Mouse (Mus musculus): ENCODE measurements at regions not wholly inside any gene's neighbourhood (a gene's known extent, or its start where the extent isn't known, plus 50 kb on each side); places are given as distances from the start of the nearest gene placed in this dataset.

DNA sequence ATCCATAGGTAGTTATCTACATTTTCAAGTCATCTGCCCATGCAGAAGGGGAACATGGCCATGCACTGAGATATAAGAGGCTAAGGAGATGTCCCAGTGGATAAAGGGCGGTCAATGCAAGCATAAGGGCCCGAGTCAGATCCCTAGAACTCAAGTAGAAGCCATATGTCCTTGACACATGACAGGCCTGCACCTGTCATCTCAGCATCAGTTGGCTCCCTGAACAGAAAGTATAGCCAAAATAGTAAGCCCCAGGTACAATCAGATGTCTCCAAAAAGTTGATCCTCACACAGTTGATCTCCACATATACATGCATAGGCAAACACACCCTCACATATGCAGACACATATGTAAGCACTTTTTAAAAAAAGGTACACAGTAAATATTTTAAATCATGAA lies 152.0 kb downstream of the Cox18 start:
- Histone ChIP-seq H3K27ac (no peak overlapping the region), H3K9ac (no peak overlapping the region), H3K4me1 (replicated peaks) (no peaks in the 10 kb centered on the region), H3K4me3 (replicated peaks) (no peak overlapping the region), H3K4me2 (replicated peaks) (no peak overlapping the region), H3K9me3 (no peaks in the 10 kb centered on the region), H3K36me3 (no peaks in the 10 kb centered on the region), H3K27me3 (replicated peaks) (no peaks in the 10 kb centered on the region)
- no peak for ATAC-seq
- WGBS, result 89% methylated on average over 2 of the region's 2 CpGs

- Histone ChIP-seq H3K9me3 (no peaks in the 10 kb centered on the region), H3K4me2 (replicated peaks) (no peak overlapping the region), H3K36me3 (no peaks in the 10 kb centered on the region), H3K4me1 (replicated peaks) (no peaks in the 10 kb centered on the region), H3K27ac (no peak overlapping the region), H3K27me3 (replicated peaks) (no peaks in the 10 kb centered on the region), H3K4me3 (replicated peaks) (no peak overlapping the region), H3K9ac (no peak overlapping the region)
- ATAC-seq, result no peak
Observed at GRCm38 (mm10) chr5:90068601-90069000, 155.2 kb downstream of the Cox18 start.

DNA sequence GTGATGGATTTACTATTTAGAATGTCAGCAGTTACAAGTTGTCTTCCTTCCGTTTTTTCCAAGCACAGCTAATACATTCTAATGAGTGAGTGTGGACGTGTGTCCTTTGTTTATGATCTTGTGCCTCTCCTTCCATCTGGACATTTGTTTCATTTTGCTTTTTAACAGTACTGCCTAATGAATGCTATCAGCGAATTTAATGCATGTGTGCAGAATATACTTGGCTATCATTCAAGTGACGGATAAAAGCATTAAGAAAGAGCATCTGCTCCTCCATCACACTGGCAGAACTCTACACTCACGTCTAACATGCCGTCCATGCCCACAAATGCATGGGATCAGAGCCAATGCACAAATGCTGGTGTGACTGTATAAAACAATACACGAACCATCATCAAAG lies 156.0 kb downstream of the Cox18 start:
- Histone ChIP-seq H3K9ac (no peak overlapping the region), H3K9me3 (no peaks in the 10 kb centered on the region), H3K4me2 (replicated peaks) (no peak overlapping the region), H3K27me3 (replicated peaks) (no peaks in the 10 kb centered on the region), H3K4me3 (replicated peaks) (no peak overlapping the region), H3K36me3 (no peaks in the 10 kb centered on the region), H3K27ac (no peak overlapping the region), H3K4me1 (replicated peaks) (no peaks in the 10 kb centered on the region)
- no peak for ATAC-seq
- WGBS, result 48% methylated on average over 7 of the region's 7 CpGs

GRCm38 (mm10) chr5:90065884-90066615 lies 157.8 kb downstream of the Cox18 start:
- no peak overlapping the region for H3K27ac ChIP-seq
- H3K4me2 ChIP-seq (replicated peaks), result no peak overlapping the region
- H3K9me3 ChIP-seq, result no peaks in the 10 kb centered on the region
- no peak overlapping the region for H3K9ac ChIP-seq
- no peaks in the 10 kb centered on the region for H3K36me3 ChIP-seq
- H3K27me3 ChIP-seq (replicated peaks), result no peaks in the 10 kb centered on the region
- 59% methylated on average over 6 of the region's 6 CpGs for WGBS
- H3K4me1 ChIP-seq (replicated peaks), result no peaks in the 10 kb centered on the region
- H3K4me3 ChIP-seq (replicated peaks), result no peak overlapping the region
- no peak for ATAC-seq

DNA sequence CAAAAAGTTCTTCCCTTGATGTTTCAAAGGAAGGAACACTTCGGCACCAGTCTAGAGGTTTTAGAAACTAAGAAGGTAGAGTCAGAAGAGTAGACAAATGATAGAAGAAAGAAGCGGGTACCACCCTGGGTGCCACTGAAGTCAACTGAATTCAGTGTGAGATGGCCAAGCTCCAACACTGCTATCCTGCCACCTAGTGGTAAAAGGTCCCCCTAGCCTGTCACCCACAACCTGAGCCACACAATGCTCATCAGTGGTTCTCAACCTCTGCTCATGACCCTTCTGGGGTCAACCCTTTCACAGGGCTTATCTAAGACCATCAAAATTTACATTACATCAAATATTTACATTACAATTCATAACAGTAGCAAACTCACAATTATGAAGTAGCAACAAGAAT lies 168.1 kb downstream of the Cox18 start:
- no peak overlapping the region for H3K4me3 ChIP-seq (replicated peaks)
- no peaks in the 10 kb centered on the region for H3K27me3 ChIP-seq (replicated peaks)
- no peaks in the 10 kb centered on the region for H3K9me3 ChIP-seq

DNA sequence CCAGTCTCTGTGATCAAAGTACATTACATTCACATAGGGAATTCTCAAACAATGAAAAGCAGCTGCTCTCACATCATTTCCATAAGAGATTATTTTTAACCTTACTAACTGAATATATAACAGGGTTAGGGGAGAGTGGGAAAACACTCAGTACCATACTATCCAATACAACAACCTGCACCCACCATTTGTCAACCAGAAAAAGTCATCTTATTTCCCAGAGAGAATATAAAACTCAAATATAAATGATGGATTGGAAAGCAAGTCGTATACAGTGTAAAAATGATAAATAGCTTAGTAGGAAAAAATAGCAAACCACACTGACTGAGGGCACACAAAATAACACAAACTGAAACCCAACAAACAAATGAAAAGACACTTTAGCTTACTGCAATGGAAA lies 169.4 kb upstream of the Adamts3 start:
- Histone ChIP-seq H3K4me1 (replicated peaks) (no peaks in the 10 kb centered on the region), H3K4me3 (replicated peaks) (no peak overlapping the region), H3K27ac (no peak overlapping the region), H3K4me2 (replicated peaks) (no peak overlapping the region), H3K27me3 (replicated peaks) (no peaks in the 10 kb centered on the region), H3K36me3 (no peaks in the 10 kb centered on the region), H3K9ac (no peak overlapping the region), H3K9me3 (no peaks in the 10 kb centered on the region)
- 73% methylated on average over 1 of the region's 1 CpGs for WGBS
- ATAC-seq, result no peak

More for the DNA sequence above, 168.1 kb downstream of the Cox18 start:
- 79% methylated on average over 2 of the region's 2 CpGs for WGBS
- no peak for ATAC-seq
- no peaks in the 10 kb centered on the region for H3K4me1 ChIP-seq (replicated peaks)
- H3K4me2 ChIP-seq (replicated peaks), result no peak overlapping the region
- no peaks in the 10 kb centered on the region for H3K36me3 ChIP-seq
- no peak overlapping the region for H3K9ac ChIP-seq
- H3K27ac ChIP-seq, result no peak overlapping the region

DNA sequence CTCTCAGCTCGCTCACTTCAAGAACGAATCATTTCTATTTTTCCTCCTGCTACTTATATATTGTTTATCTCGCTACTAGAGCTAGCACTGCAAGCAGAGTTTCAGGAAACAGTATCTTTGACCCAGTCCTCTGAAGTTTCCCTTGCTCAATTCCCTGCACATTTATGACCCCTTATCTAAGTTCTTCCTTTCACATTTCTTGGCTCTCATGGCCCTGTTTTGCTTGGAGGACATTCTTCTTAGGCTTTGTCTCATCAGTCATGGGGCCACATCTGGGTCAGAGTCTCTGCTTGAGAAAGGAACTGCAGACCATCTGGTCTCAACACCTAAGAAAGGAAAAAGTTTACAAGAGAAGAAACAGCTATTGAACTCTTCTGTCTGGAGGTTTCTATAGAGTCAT lies 166.7 kb upstream of the Adamts3 start:
- H3K4me2 ChIP-seq (replicated peaks), result no peak overlapping the region
- H3K4me1 ChIP-seq (replicated peaks), result no peaks in the 10 kb centered on the region
- no peak overlapping the region for H3K4me3 ChIP-seq (replicated peaks)
- no peak overlapping the region for H3K9ac ChIP-seq
- H3K27ac ChIP-seq, result no peak overlapping the region
- 73% methylated on average over 3 of the region's 3 CpGs for WGBS
- H3K9me3 ChIP-seq, result no peaks in the 10 kb centered on the region
- ATAC-seq, result peak; percentile 49; the same call in 1 of the 2 replicates
- no peaks in the 10 kb centered on the region for H3K27me3 ChIP-seq (replicated peaks)
- no peaks in the 10 kb centered on the region for H3K36me3 ChIP-seq

GRCm38 (mm10) chr5:90042781-90043180 lies 159.6 kb upstream of the Adamts3 start:
- no peak overlapping the region for H3K4me3 ChIP-seq (replicated peaks)
- no peak for ATAC-seq
- no peaks in the 10 kb centered on the region for H3K9me3 ChIP-seq
- H3K27me3 ChIP-seq (replicated peaks), result no peaks in the 10 kb centered on the region
- no peak overlapping the region for H3K4me2 ChIP-seq (replicated peaks)
- H3K27ac ChIP-seq, result no peak overlapping the region
- no peak overlapping the region for H3K9ac ChIP-seq
- no peaks in the 10 kb centered on the region for H3K4me1 ChIP-seq (replicated peaks)
- 78% methylated on average over 4 of the region's 4 CpGs for WGBS
- H3K36me3 ChIP-seq, result no peaks in the 10 kb centered on the region

DNA sequence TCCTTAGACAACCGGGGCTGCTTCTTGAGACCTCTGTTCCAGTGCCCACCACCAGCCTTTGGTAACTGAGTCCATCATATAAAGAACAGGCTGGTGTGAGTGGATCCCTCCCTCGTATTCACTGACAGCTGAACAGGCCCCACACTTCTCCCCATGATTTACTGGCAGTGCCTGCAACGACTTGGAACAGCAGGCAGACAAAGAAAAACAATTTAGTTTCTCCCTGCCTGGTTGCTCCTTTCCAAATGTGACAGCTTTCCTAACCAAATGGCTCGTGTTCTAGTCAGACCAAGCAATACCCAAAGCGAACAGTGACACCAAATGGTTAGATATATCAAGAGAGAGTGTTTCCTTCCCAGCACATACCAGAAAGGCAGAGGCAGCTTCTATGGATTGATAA lies 150.0 kb upstream of the Adamts3 start:
- H3K9ac ChIP-seq, result no peak overlapping the region
- no peak for ATAC-seq
- H3K36me3 ChIP-seq, result no peaks in the 10 kb centered on the region
- no peak overlapping the region for H3K4me2 ChIP-seq (replicated peaks)
- no peaks in the 10 kb centered on the region for H3K4me1 ChIP-seq (replicated peaks)
- no peak overlapping the region for H3K4me3 ChIP-seq (replicated peaks)
- H3K27ac ChIP-seq, result no peak overlapping the region
- H3K27me3 ChIP-seq (replicated peaks), result no peaks in the 10 kb centered on the region
- 34% methylated on average over 5 of the region's 5 CpGs for WGBS
- H3K9me3 ChIP-seq, result no peaks in the 10 kb centered on the region

DNA sequence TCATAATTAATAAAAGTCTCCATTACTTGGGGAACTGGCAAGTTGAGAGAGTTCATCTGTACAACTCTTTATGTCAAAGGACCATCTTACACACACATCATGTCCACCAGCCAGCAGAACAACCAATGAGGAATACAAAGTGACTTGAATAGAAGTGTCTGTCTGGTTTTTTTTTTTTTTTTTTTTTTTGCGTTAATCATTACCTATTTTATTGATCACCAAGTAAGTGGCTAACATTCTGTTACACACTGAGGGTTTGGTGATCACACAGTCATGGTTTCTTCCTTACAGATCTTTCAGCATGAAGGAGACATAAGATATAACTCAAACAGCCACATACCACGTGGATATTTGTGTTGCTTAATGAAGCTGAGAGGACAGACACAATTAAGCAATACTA lies 147.6 kb upstream of the Adamts3 start:
- Histone ChIP-seq H3K27me3 (replicated peaks) (no peaks in the 10 kb centered on the region), H3K27ac (no peak overlapping the region), H3K36me3 (no peaks in the 10 kb centered on the region), H3K4me3 (replicated peaks) (no peak overlapping the region), H3K4me2 (replicated peaks) (no peak overlapping the region), H3K4me1 (replicated peaks) (no peaks in the 10 kb centered on the region), H3K9ac (no peak overlapping the region), H3K9me3 (no peaks in the 10 kb centered on the region)
- 52% methylated on average over 2 of the region's 2 CpGs for WGBS
- peak; percentile 74 for ATAC-seq

- Histone ChIP-seq H3K4me1 (replicated peaks) (no peaks in the 10 kb centered on the region), H3K4me3 (replicated peaks) (no peak overlapping the region), H3K4me2 (replicated peaks) (no peak overlapping the region), H3K27ac (no peak overlapping the region), H3K9ac (no peak overlapping the region), H3K36me3 (no peaks in the 10 kb centered on the region), H3K27me3 (replicated peaks) (no peaks in the 10 kb centered on the region), H3K9me3 (no peaks in the 10 kb centered on the region)
- ATAC-seq, result no peak
- WGBS, result 26% methylated on average over 6 of the region's 6 CpGs
Observed at GRCm38 (mm10) chr5:90029751-90030150, 146.6 kb upstream of the Adamts3 start.

DNA sequence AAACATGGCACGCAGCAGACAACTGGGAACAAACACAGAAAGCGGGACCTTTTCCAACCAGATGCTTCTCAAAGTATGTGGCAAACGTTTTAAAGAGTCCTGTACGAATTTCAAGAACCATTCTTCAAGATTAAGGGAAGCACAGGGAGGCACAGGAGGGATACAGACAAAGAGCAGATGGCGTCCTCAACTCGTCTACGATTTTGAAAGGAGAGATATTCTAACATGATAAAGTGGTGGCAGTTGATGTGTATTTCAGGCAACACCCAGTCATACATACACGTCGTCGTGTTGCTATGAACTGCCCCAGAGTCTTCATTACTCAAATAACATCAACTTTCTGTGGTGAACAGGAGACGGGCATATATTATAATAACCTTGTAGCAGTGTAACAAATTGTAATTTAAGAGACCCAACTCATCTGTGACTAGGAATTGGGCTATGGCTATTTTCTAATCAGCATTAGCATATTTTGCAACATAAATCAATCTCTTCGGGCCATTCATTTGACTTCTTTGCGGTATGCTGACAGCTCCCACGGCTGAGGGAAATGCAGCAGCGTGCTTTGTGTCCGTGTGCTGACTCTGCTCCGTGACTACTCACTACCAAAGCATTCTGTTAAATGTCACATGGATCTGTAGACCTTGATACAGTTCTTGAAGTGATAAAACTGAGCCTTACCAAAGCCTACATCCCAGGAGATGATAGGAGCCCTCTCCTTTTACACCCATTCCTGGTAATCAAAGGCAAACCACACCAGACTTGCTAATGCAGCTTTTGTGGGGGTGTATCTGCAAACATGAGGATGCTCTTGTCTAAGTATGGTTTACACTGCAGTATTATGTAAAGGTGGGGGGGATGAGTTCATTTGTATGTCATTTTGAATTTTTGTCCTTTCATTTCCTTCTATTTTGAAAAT lies 144.0 kb upstream of the Adamts3 start:
- no peak overlapping the region for H3K27ac ChIP-seq
- H3K9me3 ChIP-seq, result no peaks in the 10 kb centered on the region
- H3K4me2 ChIP-seq (replicated peaks), result no peak overlapping the region
- WGBS, result 50% methylated on average over 17 of the region's 17 CpGs
- H3K4me1 ChIP-seq (replicated peaks), result no peaks in the 10 kb centered on the region
- no peaks in the 10 kb centered on the region for H3K27me3 ChIP-seq (replicated peaks)
- no peak for ATAC-seq
- no peak overlapping the region for H3K9ac ChIP-seq
- no peaks in the 10 kb centered on the region for H3K36me3 ChIP-seq
- no peak overlapping the region for H3K4me3 ChIP-seq (replicated peaks)

- Histone ChIP-seq H3K9ac (no peak overlapping the region), H3K4me2 (replicated peaks) (no peak overlapping the region), H3K9me3 (no peaks in the 10 kb centered on the region), H3K36me3 (no peaks in the 10 kb centered on the region), H3K4me1 (replicated peaks) (no peaks in the 10 kb centered on the region), H3K27ac (no peak overlapping the region), H3K4me3 (replicated peaks) (no peak overlapping the region), H3K27me3 (replicated peaks) (no peaks in the 10 kb centered on the region)
- 79% methylated on average over 1 of the region's 1 CpGs for WGBS
- no peak for ATAC-seq
Observed at GRCm38 (mm10) chr5:90021447-90021846, 138.3 kb upstream of the Adamts3 start.
